Mouse (Mus musculus) stomach, postnatal 0 days (tissue): ENCODE data around the gene Gpsm1.

Source experiments
- CTCF ChIP-seq: IDR thresholded peaks from 2 replicates; pipeline ENCODE4 v1.5.1; 2016; ENCODE audit warnings: antibody characterized with exemption, low read depth, mild to moderate bottlenecking, moderate library complexity
- EP300 ChIP-seq: optimal IDR thresholded peaks from 2 replicates; pipeline ENCODE3; 2016; ENCODE audit warnings: antibody characterized with exemption

DNA sequence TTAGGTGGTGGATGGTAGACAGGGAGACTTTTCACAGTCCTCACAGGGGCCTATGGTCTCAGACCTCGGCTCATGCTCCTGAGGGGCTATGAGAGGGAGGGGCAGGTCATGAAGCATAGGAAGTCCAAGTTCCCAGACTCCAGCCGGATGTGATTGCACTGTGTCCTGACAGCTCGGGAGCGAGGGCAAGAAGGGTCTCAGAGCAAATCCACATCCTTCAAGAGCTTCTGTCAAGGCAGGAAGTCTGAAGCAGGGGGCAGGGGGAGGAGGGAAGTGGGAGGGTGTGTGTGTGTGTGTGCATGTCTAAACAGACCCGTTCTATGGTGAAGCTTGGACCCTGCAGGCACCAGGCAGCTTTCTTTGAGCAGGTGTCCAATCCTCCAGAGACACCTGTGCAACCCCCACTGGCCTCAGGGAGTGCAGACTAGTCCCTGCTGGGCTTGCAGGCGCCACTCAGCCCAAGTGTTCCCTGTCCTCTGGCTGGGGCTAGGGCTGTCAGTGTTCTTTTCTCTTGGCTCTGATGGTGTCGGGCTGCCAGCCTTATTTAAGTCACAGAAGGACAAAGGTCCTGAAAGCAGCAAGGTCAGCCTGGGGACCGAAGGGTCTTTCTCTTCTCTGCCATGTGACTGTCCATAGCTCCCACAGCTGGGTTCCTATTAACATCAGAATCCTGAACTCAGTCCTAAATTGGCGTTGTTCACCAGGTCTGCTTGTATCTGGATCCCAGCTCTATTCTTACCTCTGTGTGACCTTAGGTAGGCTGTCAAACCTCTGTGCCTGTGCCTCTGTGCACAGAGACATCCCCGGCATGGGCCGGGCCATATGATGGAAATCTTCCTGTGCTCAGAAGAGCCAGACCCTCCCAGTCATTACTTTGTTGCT lies 27.5 kb downstream of the Gpsm1 start:
- TF ChIP-seq EP300 = no peak
- TF ChIP-seq CTCF = no peak
